Mouse (Mus musculus) adrenal gland, adult 2 months (tissue): ENCODE data around the gene Kalrn. TPM values are rescaled to one million over a fixed set of nuclear protein-coding genes. Genes with fewer than 3 reads are reported as not detected.
A peak's percentile ranks its signal among the peaks of the same experiment; 100 is the strongest.

Experiments used
- DNase-seq: peaks from one replicate; pipeline ENCODE4 v3.0.0; 2021
- polyA plus RNA-seq: library from polyadenylated mRNA; depleted of rRNA; stranded (reverse); fragments of >200 nt; gene quantifications from 2 replicates; pipeline ENCODE4 v1.2.3, GENCODE M21; 2012; rRNA removed
- total RNA-seq, 2 experiments: library from RNA; stranded (reverse); gene quantifications; 2 replicates each; pipeline ENCODE4 v1.2.3; 2021

Kalrn gene
- total and polyA plus RNA-seq, 3 experiments, result 1.6 to 9.9 (median 5.3) TPM

- DNase-seq, result no peak
These were observed 634.8 kb downstream of the Kalrn start for GRCm38 (mm10) chr16:33938311-33939132.

GRCm38 (mm10) chr16:33937567-33937966 is 635.8 kb downstream of the Kalrn start:
- DNase-seq, result peak; percentile 83

GRCm38 (mm10) chr16:33936885-33937284 is 636.4 kb downstream of the Kalrn start:
- no peak for DNase-seq

- DNase-seq, result no peak
These were observed 637.9 kb downstream of the Kalrn start for GRCm38 (mm10) chr16:33935407-33935785.

- no peak for DNase-seq
These were observed 638.5 kb downstream of the Kalrn start for GRCm38 (mm10) chr16:33934701-33935406.

- DNase-seq, result no peak
These were observed 639.9 kb downstream of the Kalrn start for GRCm38 (mm10) chr16:33933411-33933810.

- peak; percentile 52 for DNase-seq
These were observed 641.2 kb downstream of the Kalrn start for GRCm38 (mm10) chr16:33932126-33932525.

GRCm38 (mm10) chr16:33931682-33932081 is 641.6 kb downstream of the Kalrn start:
- DNase-seq, result no peak

- no peak for DNase-seq
These were observed 642.5 kb downstream of the Kalrn start for GRCm38 (mm10) chr16:33930785-33931184.

- DNase-seq, result peak; percentile 79
These were observed 644.4 kb downstream of the Kalrn start for GRCm38 (mm10) chr16:33928788-33929462.

GRCm38 (mm10) chr16:33927263-33927824 is 646.0 kb downstream of the Kalrn start:
- peak; percentile 59 for DNase-seq

GRCm38 (mm10) chr16:33923758-33924157 is 649.6 kb downstream of the Kalrn start:
- no peak for DNase-seq

- DNase-seq, result no peak
These were observed 650.4 kb downstream of the Kalrn start for GRCm38 (mm10) chr16:33923001-33923316.

GRCm38 (mm10) chr16:33922111-33923000 is 651.0 kb downstream of the Kalrn start:
- no peak for DNase-seq

GRCm38 (mm10) chr16:33921514-33921913 is 651.8 kb downstream of the Kalrn start:
- no peak for DNase-seq

Other genes starting within 250 kb of the Kalrn start
- gene Ropn1, start 76.4 kb upstream of the Kalrn start, total RNA-seq, result not detected
- gene Ropn1, start 76.4 kb upstream of the Kalrn start, polyA plus RNA-seq, result not detected in 2 replicates
- 1 to 10 TPM; 1.4 to 3.0 TPM for gene Ccdc14, start 117.1 kb upstream of the Kalrn start, total RNA-seq
- 0.49 and 0.52 TPM in 2 replicates for gene Ccdc14, start 117.1 kb upstream of the Kalrn start, polyA plus RNA-seq
- 10 to 100 TPM; 53.7 to 58.8 TPM for gene Mylk, start 171.7 kb upstream of the Kalrn start, total RNA-seq
- 20.0 and 21.1 TPM in 2 replicates for gene Mylk, start 171.7 kb upstream of the Kalrn start, polyA plus RNA-seq